Mouse (Mus musculus) limb, embryonic 11.5 days (tissue): ENCODE measurements around the gene Alpk3. TPM values are rescaled to one million over a fixed set of nuclear protein-coding genes. Genes with fewer than 3 reads are reported as not detected.
"Not testable (repeated sequence)": the region's sequence is repeated elsewhere in the genome, so short reads cannot be mapped to it uniquely, and the experiment has no call there.

ENCODE experiments used
- ATAC-seq: fragments of 200-750 bp; cut with Nextera tagmentation; 2 replicates; pipeline ENCODE4 v1.8.0; 2017; ENCODE audit warnings: low read depth; ENCODE audit not compliant: insufficient number of reproducible peaks, low FRiP score, low TSS enrichment
- DNase-seq: peaks from one replicate; pipeline ENCODE4 v3.0.0-alpha.2; 2015; ENCODE audit warnings: low spot score
- H3K27ac ChIP-seq: fragments of 300-500 bp; sonication (generic); replicated peaks from 2 replicates; pipeline ENCODE4 v1.5.1; 2014; ENCODE audit warnings: low read depth, mild to moderate bottlenecking, low read length
- H3K27me3 ChIP-seq: fragments of 300-500 bp; sonication (generic); 2 replicates; pipeline ENCODE4 v1.6.1; 2014; ENCODE audit warnings: mild to moderate bottlenecking, low read length, mixed read lengths; ENCODE audit not compliant: control insufficient read depth, insufficient read depth
- H3K36me3 ChIP-seq: fragments of 300-500 bp; sonication (generic); 2 replicates; pipeline ENCODE4 v1.6.1; 2014; ENCODE audit warnings: mild to moderate bottlenecking, low read length, moderate library complexity, mixed read lengths; ENCODE audit not compliant: control insufficient read depth, insufficient read depth
- H3K4me1 ChIP-seq: fragments of 300-500 bp; sonication (generic); 2 replicates; pipeline ENCODE4 v1.6.1; 2014; ENCODE audit warnings: low read length, mixed read lengths; ENCODE audit not compliant: control insufficient read depth, insufficient read depth
- H3K4me2 ChIP-seq: fragments of 300-500 bp; sonication (generic); 2 replicates; pipeline ENCODE4 v1.6.1; 2014; ENCODE audit warnings: low read depth, mild to moderate bottlenecking, moderate library complexity; ENCODE audit not compliant: severe bottlenecking
- H3K4me3 ChIP-seq: fragments of 300-500 bp; sonication (generic); 2 replicates; pipeline ENCODE4 v1.5.1; 2014; ENCODE audit warnings: low read depth, low read length
- H3K9ac ChIP-seq: fragments of 300-500 bp; sonication (generic); 2 replicates; pipeline ENCODE4 v1.6.1; 2014; ENCODE audit warnings: mild to moderate bottlenecking, low read length
- H3K9me3 ChIP-seq: fragments of 300-500 bp; sonication (generic); 2 replicates; pipeline ENCODE4 v1.6.1; 2016; ENCODE audit warnings: low read length; ENCODE audit not compliant: control insufficient read depth
- WGBS: fragments of 180-500 bp; shearing (Covaris S2); extraction: QIAGEN DNeasy Blood & Tissue Kit; methylation state at CpG from one replicate; pipeline ENCODE4 v1.1.7; 2014; 5-methylcytosine and 5-hydroxymethylcytosine counted together
- polyA plus RNA-seq: library from polyadenylated mRNA; unstranded; fragments of >200 nt; fragmentation: Nextera tagmentation; extraction: Ambion mirVana; gene quantifications from 2 replicates; pipeline ENCODE4 v1.2.1, GENCODE M21; 2014

Gene Alpk3
- polyA plus RNA-seq, 1 experiment from 2014 or later: 0.33 TPM

DNA sequence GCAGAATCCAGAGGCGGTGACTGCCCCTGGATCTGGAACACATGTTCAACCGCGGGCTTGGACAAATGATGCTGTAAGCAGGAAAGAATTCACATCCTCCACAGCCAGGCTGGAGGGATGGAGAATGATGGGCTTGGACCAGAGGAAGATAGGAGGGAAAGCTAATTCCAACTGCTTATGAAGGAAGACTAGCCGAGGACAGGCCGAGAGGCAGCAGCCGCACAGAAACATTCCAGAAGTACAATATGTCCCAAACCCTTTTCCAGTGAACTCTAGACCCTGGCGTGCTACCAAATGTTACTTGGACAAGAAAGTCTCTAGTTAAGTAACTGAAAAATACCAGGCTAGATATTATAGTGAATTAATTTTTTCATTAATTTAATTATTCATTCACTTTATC, 81.7 kb downstream of the Alpk3 start:
- Histone ChIP-seq H3K9me3 (no peaks in the 10 kb centered on the region), H3K4me3 (no peak overlapping the region), H3K9ac (no peak overlapping the region), H3K27me3 (no peaks in the 10 kb centered on the region), H3K36me3 (no peaks in the 10 kb centered on the region), H3K4me2 (no peak overlapping the region), H3K4me1 (peaks cover 8% of the 10 kb centered on the region), H3K27ac (no peak overlapping the region)
- DNase-seq (no peak), ATAC-seq (no peak)
- WGBS: 89% methylated on average over 7 of the region's 7 CpGs

DNA sequence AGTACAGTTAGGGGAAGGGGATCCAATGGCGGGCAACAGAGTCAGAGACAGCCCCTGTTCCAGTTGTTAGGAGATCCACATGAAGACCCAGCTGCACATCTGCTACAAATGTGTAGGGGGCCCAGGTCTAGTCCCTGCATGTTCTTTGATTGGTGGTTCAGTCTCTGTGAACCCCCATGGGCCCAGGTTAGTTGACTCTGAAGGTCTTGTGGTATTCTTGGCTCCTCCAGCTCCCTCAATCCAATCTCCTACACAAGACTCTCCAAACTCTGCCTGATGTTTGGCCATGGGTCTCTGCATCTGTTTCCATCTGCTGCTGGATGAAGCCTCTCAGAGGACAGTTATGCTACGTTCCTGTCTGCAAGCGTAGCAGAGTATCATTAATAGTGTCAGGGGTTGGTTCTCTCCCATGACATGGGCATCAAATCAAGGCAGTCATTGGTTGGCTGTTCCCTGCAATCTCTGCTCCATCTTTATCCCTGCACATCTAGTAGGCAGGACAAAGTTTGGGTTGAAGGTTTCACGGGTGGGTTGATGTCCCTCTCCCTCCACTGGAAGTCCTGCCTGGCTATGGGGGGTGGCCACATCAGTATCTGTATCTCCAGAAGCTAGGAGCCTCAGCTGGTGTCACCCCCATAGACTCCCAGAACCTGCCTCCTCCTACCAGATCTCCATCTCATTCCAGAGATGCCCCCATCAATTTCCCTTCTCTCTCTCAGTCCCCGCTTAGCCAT, 82.4 kb downstream of the Alpk3 start:
- Histone ChIP-seq H3K9me3 (no peaks in the 10 kb centered on the region), H3K9ac (no peak overlapping the region), H3K36me3 (no peaks in the 10 kb centered on the region), H3K27me3 (no peaks in the 10 kb centered on the region), H3K4me1 (peaks cover 4% of the 10 kb centered on the region; the same call in 1 of the 2 replicates), H3K4me3 (no peak overlapping the region), H3K4me2 (no peak overlapping the region), H3K27ac (no peak overlapping the region)
- ATAC-seq (no peak), DNase-seq (no peak)
- 93% methylated on average over 5 of the region's 5 CpGs for WGBS

DNA sequence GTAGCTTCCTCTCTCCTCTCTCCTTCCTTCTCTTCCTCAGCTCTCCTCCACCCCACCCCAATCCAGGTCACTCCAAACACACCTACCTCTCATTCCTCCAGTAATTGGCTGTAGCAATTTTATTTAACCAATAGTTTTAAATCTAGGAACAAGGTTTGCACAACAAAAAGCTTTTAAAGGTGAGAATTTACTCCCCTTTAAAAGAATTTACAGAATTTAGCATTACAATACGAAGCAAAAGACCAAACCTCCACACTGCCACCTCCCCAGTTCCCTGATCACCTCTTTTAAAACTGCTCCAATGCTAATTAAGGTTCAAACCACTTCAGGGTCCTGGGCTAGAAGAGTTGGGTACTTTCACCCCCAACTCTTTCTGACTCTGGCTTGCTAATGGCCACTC, 84.1 kb downstream of the Alpk3 start:
- no peak overlapping the region for H3K4me3 ChIP-seq

DNA sequence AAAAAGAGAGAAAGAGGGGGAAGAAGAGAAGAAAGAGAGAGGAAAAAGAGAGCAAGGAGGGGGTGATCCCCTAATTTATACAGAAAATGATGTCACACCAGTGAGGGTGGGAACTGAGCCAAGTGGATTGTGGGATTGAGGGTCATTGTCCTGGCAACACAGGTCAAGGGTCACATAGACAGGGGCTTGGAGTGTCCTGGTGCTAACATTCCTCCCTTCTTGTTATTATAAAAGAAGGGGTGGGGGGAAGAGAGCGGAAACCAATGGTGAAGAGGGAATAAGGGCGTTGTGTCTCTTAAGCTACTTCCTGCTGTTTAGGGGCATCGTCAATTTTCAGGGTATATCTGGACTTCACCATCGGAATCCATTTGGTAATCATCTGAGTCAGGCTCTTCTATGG, 85.7 kb downstream of the Alpk3 start:
- H3K4me3 ChIP-seq, H3K9ac ChIP-seq, H3K36me3 ChIP-seq, ATAC-seq, DNase-seq, H3K27ac ChIP-seq, H3K4me2 ChIP-seq, H3K4me1 ChIP-seq, H3K27me3 ChIP-seq, H3K9me3 ChIP-seq: not testable (repeated sequence)
- WGBS: 86% methylated on average over 4 of the region's 4 CpGs

More for the DNA sequence above, 84.1 kb downstream of the Alpk3 start:
- no peaks in the 10 kb centered on the region for H3K9me3 ChIP-seq
- no peaks in the 10 kb centered on the region for H3K4me1 ChIP-seq
- WGBS: 63% methylated on average over 1 of the region's 1 CpGs
- H3K27me3 ChIP-seq: no peaks in the 10 kb centered on the region
- no peak for ATAC-seq
- no peak overlapping the region for H3K4me2 ChIP-seq
- DNase-seq: no peak
- H3K27ac ChIP-seq: no peak overlapping the region
- H3K36me3 ChIP-seq: no peaks in the 10 kb centered on the region
- H3K9ac ChIP-seq: no peak overlapping the region

DNA sequence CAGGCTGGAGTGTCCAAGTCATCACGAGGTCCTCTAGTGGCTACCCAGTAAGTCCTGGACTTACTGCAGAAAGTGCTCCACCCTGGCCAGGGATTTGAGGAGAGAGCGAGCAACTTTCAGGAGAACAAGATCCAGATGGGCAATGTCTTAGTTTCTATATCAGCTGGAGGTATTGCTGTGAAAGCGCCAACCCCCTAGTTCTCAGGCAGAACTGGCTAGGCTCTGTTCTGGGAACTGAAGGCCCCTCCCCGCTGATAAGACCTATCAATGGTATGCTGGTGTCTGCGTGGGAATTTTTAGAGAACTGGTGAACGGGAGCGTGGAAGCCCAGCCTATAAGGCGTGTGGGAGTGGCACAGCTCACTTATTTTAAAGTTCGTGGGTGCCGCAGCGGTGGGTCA, 92.4 kb downstream of the Alpk3 start:
- 89% methylated on average over 11 of the region's 11 CpGs for WGBS
- H3K27ac ChIP-seq: no peak overlapping the region
- H3K9me3 ChIP-seq: no peaks in the 10 kb centered on the region
- DNase-seq (no peak), ATAC-seq (no peak)
- H3K9ac ChIP-seq: no peak overlapping the region
- H3K36me3 ChIP-seq: no peaks in the 10 kb centered on the region; the same call in 1 of the 2 replicates
- no peak overlapping the region for H3K4me3 ChIP-seq
- H3K27me3 ChIP-seq: no peaks in the 10 kb centered on the region
- no peaks in the 10 kb centered on the region for H3K4me1 ChIP-seq
- no peak overlapping the region for H3K4me2 ChIP-seq

DNA sequence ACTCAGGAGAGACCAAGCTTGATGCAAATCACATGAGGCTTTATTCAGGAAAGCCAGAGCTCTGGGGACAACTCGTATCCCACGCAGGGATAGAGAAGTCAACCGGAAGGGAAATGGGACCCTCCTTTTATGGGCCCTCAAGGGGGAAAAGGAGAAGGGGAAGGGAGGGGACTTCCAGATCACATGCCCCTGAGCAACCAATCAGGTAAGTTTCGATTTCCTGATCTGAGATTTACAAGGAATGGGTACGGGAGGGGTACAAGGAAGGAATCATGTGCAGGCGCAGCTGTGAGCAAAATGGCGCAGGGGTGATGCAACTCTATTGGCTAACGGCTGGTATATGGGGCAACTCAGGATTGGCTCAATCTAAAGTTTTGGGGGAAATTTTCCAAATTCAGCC, 93.8 kb downstream of the Alpk3 start:
- no peak overlapping the region for H3K4me3 ChIP-seq

DNA sequence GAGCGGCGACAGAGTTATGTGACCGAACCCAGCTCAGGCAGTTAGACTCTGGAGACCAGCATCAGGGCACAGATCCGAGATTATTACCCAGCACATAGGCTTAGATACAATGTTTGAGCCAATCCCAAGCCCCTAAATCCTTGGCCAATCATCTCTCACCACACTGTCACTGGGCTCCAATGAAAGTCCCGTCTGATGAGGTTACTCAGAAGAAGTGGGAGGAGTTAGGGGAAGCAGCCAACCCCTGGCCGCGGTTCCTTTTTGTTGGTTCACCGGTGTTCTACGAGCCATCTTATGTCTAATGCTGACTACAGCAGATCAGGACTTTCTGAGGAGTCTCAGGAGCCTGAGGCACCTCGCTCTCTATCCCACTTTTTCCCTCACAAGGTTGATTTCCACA, 94.9 kb downstream of the Alpk3 start:
- no peaks in the 10 kb centered on the region for H3K9me3 ChIP-seq
- no peak overlapping the region for H3K4me3 ChIP-seq
- 94% methylated on average over 10 of the region's 10 CpGs for WGBS
- H3K4me1 ChIP-seq: no peaks in the 10 kb centered on the region
- H3K27ac ChIP-seq: no peak overlapping the region
- no peak overlapping the region for H3K9ac ChIP-seq
- ATAC-seq (no peak), DNase-seq (no peak)
- no peak overlapping the region for H3K4me2 ChIP-seq
- no peaks in the 10 kb centered on the region; the same call in 1 of the 2 replicates for H3K36me3 ChIP-seq
- H3K27me3 ChIP-seq: no peaks in the 10 kb centered on the region

More for the DNA sequence above, 93.8 kb downstream of the Alpk3 start:
- no peak overlapping the region for H3K4me2 ChIP-seq
- no peak for DNase-seq
- H3K27ac ChIP-seq: no peak overlapping the region
- H3K4me1 ChIP-seq: no peaks in the 10 kb centered on the region
- no peaks in the 10 kb centered on the region for H3K27me3 ChIP-seq
- 90% methylated on average over 8 of the region's 8 CpGs for WGBS
- H3K36me3 ChIP-seq: no peaks in the 10 kb centered on the region; the same call in 1 of the 2 replicates
- no peak overlapping the region for H3K9ac ChIP-seq
- no peak for ATAC-seq
- H3K9me3 ChIP-seq: no peaks in the 10 kb centered on the region

DNA sequence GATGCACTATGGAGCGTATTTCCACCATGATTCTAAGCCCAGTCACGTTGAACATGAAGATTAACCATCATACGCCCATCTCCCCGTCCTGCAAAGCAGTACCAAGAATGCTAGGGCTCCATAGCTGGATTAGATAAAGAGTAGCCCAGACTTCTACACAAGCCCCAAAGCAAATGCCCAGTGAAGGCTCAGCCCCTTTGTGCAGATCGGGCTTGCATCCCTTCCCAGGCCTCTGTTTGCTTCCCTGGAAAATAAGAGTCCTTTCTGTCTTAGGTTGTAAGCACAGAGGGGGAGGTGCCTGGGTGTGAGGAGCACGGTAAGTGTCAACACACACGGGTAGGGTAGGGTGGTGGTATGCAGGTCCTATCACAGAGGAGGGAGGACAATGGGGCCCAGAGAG, 95.4 kb downstream of the Alpk3 start:
- no peaks in the 10 kb centered on the region for H3K4me1 ChIP-seq
- H3K9me3 ChIP-seq: no peaks in the 10 kb centered on the region
- no peak for ATAC-seq
- H3K27me3 ChIP-seq: no peaks in the 10 kb centered on the region
- H3K27ac ChIP-seq: no peak overlapping the region
- 83% methylated on average over 7 of the region's 7 CpGs for WGBS
- DNase-seq: no peak
- no peak overlapping the region for H3K9ac ChIP-seq
- no peak overlapping the region for H3K4me2 ChIP-seq
- H3K4me3 ChIP-seq: no peak overlapping the region
- no peaks in the 10 kb centered on the region; the same call in 1 of the 2 replicates for H3K36me3 ChIP-seq

DNA sequence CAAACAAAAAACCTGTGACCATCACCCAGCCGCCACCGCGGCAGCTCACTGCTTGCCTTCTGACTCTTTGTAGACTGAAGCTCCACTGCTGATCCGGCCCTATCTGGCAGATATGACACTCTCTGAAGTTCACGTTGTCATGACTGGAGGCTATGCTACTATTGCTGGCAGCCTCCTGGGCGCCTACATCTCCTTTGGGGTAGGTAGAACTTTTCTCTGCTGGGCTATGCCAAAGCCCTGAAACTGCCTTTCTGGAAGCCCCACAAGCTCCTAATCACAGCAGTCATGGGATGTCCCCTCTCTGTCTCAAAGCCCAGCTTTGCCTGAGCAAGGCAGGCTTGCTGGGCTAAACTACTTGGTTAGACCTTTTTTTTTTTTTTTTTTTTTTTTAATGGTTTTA, 95.9 kb downstream of the Alpk3 start:
- Histone ChIP-seq H3K4me3 (no peak overlapping the region; the same call in 1 of the 2 replicates), H3K36me3 (no peaks in the 10 kb centered on the region; the same call in 1 of the 2 replicates), H3K27ac (no peak overlapping the region), H3K9ac (no peak overlapping the region), H3K27me3 (no peaks in the 10 kb centered on the region), H3K9me3 (no peaks in the 10 kb centered on the region), H3K4me2 (no peak overlapping the region), H3K4me1 (no peaks in the 10 kb centered on the region)
- no peak for ATAC-seq
- 85% methylated on average over 6 of the region's 6 CpGs for WGBS
- no peak for DNase-seq
